In the genomic region with DNA sequence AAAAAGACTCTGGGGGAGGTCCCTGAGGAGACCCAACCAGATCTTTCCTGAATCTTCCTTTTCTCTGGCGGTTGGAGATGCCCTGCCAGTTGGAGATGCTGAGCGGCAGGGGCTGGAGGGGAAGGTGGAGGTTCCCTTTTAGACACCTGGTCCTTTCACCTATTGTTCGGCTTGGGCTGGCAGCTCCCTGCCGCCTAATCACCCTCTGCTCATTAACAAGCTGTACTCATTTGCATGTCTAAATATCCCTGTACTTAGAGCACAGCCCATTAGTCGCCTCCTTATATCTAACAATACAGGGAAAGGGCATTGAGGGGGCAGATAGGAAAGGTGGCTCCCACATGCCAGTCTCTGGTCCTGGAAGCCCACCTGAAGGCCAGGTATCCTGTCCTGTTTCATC, we compare ENCODE assay signal across 12 mouse cellular contexts. TPM values are rescaled to one million over a fixed set of nuclear protein-coding genes. Genes with fewer than 3 reads are reported as not detected.
DNase-seq lines count a peak whose midpoint lies in the region; ATAC-seq lines count a peak whose summit lies in the region.
"Had no signal": no experiment of that assay in that cellular context is flagged by ENCODE, and none has a peak within 500 bp of the region (broad histone marks: within the 10 kb centered on the region; RNA-seq: fewer than 3 reads in every experiment).

No protein-coding gene starts in this region.

- no peaks in the 10 kb centered on the region for H3K36me3 ChIP-seq in heart, embryonic 16.5 days (ENCODE audit: control insufficient read depth, insufficient read depth)
- H3K36me3 ChIP-seq in neural tube, embryonic 12.5 days, result no peaks in the 10 kb centered on the region
- H3K36me3 ChIP-seq in forebrain, embryonic 16.5 days (ENCODE audit: control insufficient read depth, insufficient read depth), result no peaks in the 10 kb centered on the region
- no peaks in the 10 kb centered on the region for H3K36me3 ChIP-seq in neural tube, embryonic 14.5 days (ENCODE audit: control insufficient read depth, insufficient read depth, low read length)

- H3K27ac ChIP-seq in heart, embryonic 16.5 days (ENCODE audit: low read length), result peak overlapping the region; percentile 55
- peak overlapping the region; percentile 54 for H3K27ac ChIP-seq in neural tube, embryonic 12.5 days
- peak overlapping the region; percentile 87 for H3K27ac ChIP-seq in forebrain, embryonic 16.5 days (ENCODE audit: low read length)
- peak overlapping the region; percentile 78 for H3K27ac ChIP-seq in neural tube, embryonic 14.5 days (ENCODE audit: low read depth, low read length)
- H3K27ac ChIP-seq: gastrocnemius, adult 2 months had no signal

- peak overlapping the region; percentile 55 for H3K4me2 ChIP-seq in heart, embryonic 16.5 days (ENCODE audit: low read depth, low read length)
- peak overlapping the region; percentile 40 for H3K4me2 ChIP-seq in neural tube, embryonic 12.5 days (replicated peaks)
- peak overlapping the region; percentile 40 for H3K4me2 ChIP-seq in forebrain, embryonic 16.5 days (ENCODE audit: low read length)
- peak overlapping the region; percentile 11; the same call in 1 of the 2 replicates for H3K4me2 ChIP-seq in neural tube, embryonic 14.5 days (ENCODE audit: low read depth, low read length)

- ATAC-seq in heart, embryonic 16.5 days (replicated peaks; ENCODE audit: extremely low read depth, insufficient read depth, low FRiP score), result no peak
- ATAC-seq in neural tube, embryonic 12.5 days (ENCODE audit: low FRiP score, low read depth), result peak; percentile 51; the same call in 1 of the 2 replicates
- peak; percentile 82 for ATAC-seq in forebrain, embryonic 16.5 days
- peak; percentile 59; the same call in 1 of the 2 replicates for ATAC-seq in neural tube, embryonic 14.5 days (ENCODE audit: low read depth)
- ATAC-seq: activated CD4-positive, CD25-positive, alpha-beta regulatory T cell, adult 4 months; CD4-positive, CD25-positive, alpha-beta regulatory T cell, adult 4 months had no signal

- H3K9ac ChIP-seq in heart, embryonic 16.5 days (ENCODE audit: low read length), result peak overlapping the region; percentile 45; the same call in 1 of the 2 replicates
- no peak overlapping the region for H3K9ac ChIP-seq in neural tube, embryonic 12.5 days
- H3K9ac ChIP-seq in forebrain, embryonic 16.5 days (replicated peaks; ENCODE audit: low read depth, low read length), result 0 out of 2 replicates have a peak overlapping the region, but pooled peaks have one; percentile 13
- H3K9ac ChIP-seq in neural tube, embryonic 14.5 days (replicated peaks; ENCODE audit: low read depth, low read length), result no peak overlapping the region

- peaks cover 17% of the 10 kb centered on the region for H3K4me1 ChIP-seq in heart, embryonic 16.5 days (ENCODE audit: control insufficient read depth, insufficient read depth, low read length)
- peaks cover 21% of the 10 kb centered on the region for H3K4me1 ChIP-seq in neural tube, embryonic 12.5 days
- H3K4me1 ChIP-seq in forebrain, embryonic 16.5 days (replicated peaks; ENCODE audit: control insufficient read depth, insufficient read depth, low read length), result peaks cover 30% of the 10 kb centered on the region
- H3K4me1 ChIP-seq in neural tube, embryonic 14.5 days (ENCODE audit: control insufficient read depth, insufficient read depth, low read length), result peaks cover 10% of the 10 kb centered on the region; the same call in 1 of the 2 replicates

- H3K9me3 ChIP-seq in heart, embryonic 16.5 days (replicated peaks; ENCODE audit: control insufficient read depth, low read length), result no peaks in the 10 kb centered on the region
- H3K9me3 ChIP-seq in neural tube, embryonic 12.5 days, result no peaks in the 10 kb centered on the region
- H3K9me3 ChIP-seq in forebrain, embryonic 16.5 days (ENCODE audit: control insufficient read depth, low read length), result no peaks in the 10 kb centered on the region
- H3K9me3 ChIP-seq in neural tube, embryonic 14.5 days (ENCODE audit: control insufficient read depth, low read length), result no peaks in the 10 kb centered on the region

- no peaks in the 10 kb centered on the region for H3K27me3 ChIP-seq in heart, embryonic 16.5 days (ENCODE audit: control insufficient read depth, insufficient read depth, low read length)
- H3K27me3 ChIP-seq in neural tube, embryonic 12.5 days (replicated peaks), result no peaks in the 10 kb centered on the region
- no peaks in the 10 kb centered on the region for H3K27me3 ChIP-seq in forebrain, embryonic 16.5 days (replicated peaks; ENCODE audit: control insufficient read depth, insufficient read depth, low read length)
- H3K27me3 ChIP-seq in neural tube, embryonic 14.5 days (ENCODE audit: control insufficient read depth, insufficient read depth, low read length), result no peaks in the 10 kb centered on the region

- 62% methylated on average over 5 of the region's 5 CpGs for WGBS in heart, embryonic 16.5 days
- whole genome bisulfite sequencing in neural tube, embryonic 12.5 days, result 27% methylated on average over 5 of the region's 5 CpGs
- 6% methylated on average over 5 of the region's 5 CpGs for WGBS in forebrain, embryonic 16.5 days
- WGBS in neural tube, embryonic 14.5 days, result 25% methylated on average over 5 of the region's 5 CpGs

- no peak for DNase-seq in heart, postnatal 36 days
- DNase-seq in neural tube, embryonic 10.5 days (ENCODE audit: extremely low spot score, low spot score), result no peak
- DNase-seq in embryo, embryonic 11 days, result no peak
- DNase-seq in lung, postnatal 4 days, result no peak
- DNase-seq: cerebellum, adult 8-10 months had no signal

- intact Hi-C loops in heart, postnatal 36 days (cut with DNase I), result no loop called here

- no peak overlapping the region for H3K4me3 ChIP-seq in heart, embryonic 16.5 days (ENCODE audit: low read length)
- no peak overlapping the region for H3K4me3 ChIP-seq in neural tube, embryonic 12.5 days
- no peak overlapping the region for H3K4me3 ChIP-seq in forebrain, embryonic 16.5 days (replicated peaks; ENCODE audit: low read length)
- H3K4me3 ChIP-seq in neural tube, embryonic 14.5 days (ENCODE audit: low read depth, low read length), result no peak overlapping the region

RNA-seq across cellular contexts. Expression of a gene that starts 34.3 kb away (rescaled TPM):
- polyA plus RNA-seq in heart, embryonic 16.5 days (2015; fragmentation: Nextera tagmentation; extraction: Ambion mirVana), result 31.3 and 36.6 TPM in 2 replicates
- 10 to 100 TPM; 34.7 to 36.5 TPM for total RNA-seq in heart, postnatal 36 days (2021)
- polyA plus RNA-seq in neural tube, embryonic 12.5 days (2016; fragmentation: Nextera tagmentation; extraction: Ambion mirVana), result 22.0 and 22.9 TPM in 2 replicates
- 26.3 and 29.8 TPM in 2 replicates for polyA plus RNA-seq in forebrain, embryonic 16.5 days (2015; fragmentation: Nextera tagmentation; extraction: Ambion mirVana)
- 38.5 and 39.3 TPM in 2 replicates for polyA plus RNA-seq in neural tube, embryonic 14.5 days (2014; fragmentation: Nextera tagmentation; extraction: Ambion mirVana)

RNA-seq across cellular contexts. Expression of a gene that starts 40.5 kb away (rescaled TPM):
- 27.8 and 30.9 TPM in 2 replicates for polyA plus RNA-seq in heart, embryonic 16.5 days (2015; fragmentation: Nextera tagmentation; extraction: Ambion mirVana)
- total RNA-seq in heart, postnatal 36 days (2021), result 10 to 100 TPM; 13.9 to 15.7 TPM
- 31.3 and 35.3 TPM in 2 replicates for polyA plus RNA-seq in neural tube, embryonic 12.5 days (2016; fragmentation: Nextera tagmentation; extraction: Ambion mirVana)
- polyA plus RNA-seq in forebrain, embryonic 16.5 days (2015; fragmentation: Nextera tagmentation; extraction: Ambion mirVana), result 35.6 and 39.5 TPM in 2 replicates
- 34.0 and 37.8 TPM in 2 replicates for polyA plus RNA-seq in neural tube, embryonic 14.5 days (2014; fragmentation: Nextera tagmentation; extraction: Ambion mirVana)

Comparison
In these comparisons a context has a peak if more than half of its experiments do, and no peak if none do; other contexts are left out.
1. H3K9ac ChIP-seq: peak in heart, embryonic 16.5 days (single experiment) and forebrain, embryonic 16.5 days (single experiment); none in neural tube, embryonic 12.5 days (single experiment) and neural tube, embryonic 14.5 days (single experiment).
2. Peak in every context shown above with its lines, with median percentiles within 50 percentile points of each other: H3K27ac ChIP-seq and H3K4me2 ChIP-seq.